Mouse (Mus musculus) midbrain, embryonic 13.5 days (tissue): ENCODE measurements around the gene Rsph10b. TPM values are rescaled to one million over a fixed set of nuclear protein-coding genes. Genes with fewer than 3 reads are reported as not detected.

Experiments used
- ATAC-seq: fragments of 200-750 bp; cut with Nextera tagmentation; 2 replicates; pipeline ENCODE4 v1.8.0; 2017; ENCODE audit warnings: mild to moderate bottlenecking, moderate TSS enrichment, moderate library complexity
- H3K27ac ChIP-seq: fragments of 300-500 bp; sonication (generic); 2 replicates; pipeline ENCODE4 v1.5.1; 2015; ENCODE audit warnings: inconsistent platforms, mild to moderate bottlenecking, moderate library complexity
- H3K27me3 ChIP-seq: fragments of 300-500 bp; sonication (generic); 2 replicates; pipeline ENCODE4 v1.6.1; 2015; ENCODE audit warnings: mild to moderate bottlenecking, inconsistent platforms
- H3K36me3 ChIP-seq: fragments of 300-500 bp; sonication (generic); 2 replicates; pipeline ENCODE4 v1.6.1; 2015; ENCODE audit warnings: mild to moderate bottlenecking, inconsistent platforms
- H3K4me1 ChIP-seq: fragments of 300-500 bp; sonication (generic); replicated peaks from 2 replicates; pipeline ENCODE4 v1.6.1; 2015; ENCODE audit warnings: inconsistent platforms
- H3K4me2 ChIP-seq: fragments of 300-500 bp; sonication (generic); replicated peaks from 2 replicates; pipeline ENCODE4 v1.6.1; 2015; ENCODE audit warnings: moderate library complexity, mild to moderate bottlenecking, inconsistent platforms
- H3K4me3 ChIP-seq: fragments of 300-500 bp; sonication (generic); replicated peaks from 2 replicates; pipeline ENCODE4 v1.5.1; 2015; ENCODE audit warnings: mild to moderate bottlenecking, inconsistent platforms
- H3K9ac ChIP-seq: fragments of 300-500 bp; sonication (generic); replicated peaks from 2 replicates; pipeline ENCODE4 v1.6.1; 2015; ENCODE audit warnings: mild to moderate bottlenecking, inconsistent platforms
- H3K9me3 ChIP-seq: fragments of 300-500 bp; sonication (generic); 2 replicates; pipeline ENCODE4 v1.6.1; 2016; ENCODE audit warnings: mild to moderate bottlenecking, inconsistent platforms
- WGBS: fragments of 180-500 bp; shearing (Covaris S2); methylation state at CpG from one replicate; pipeline ENCODE4 v1.1.7; 2015; 5-methylcytosine and 5-hydroxymethylcytosine counted together
- polyA plus RNA-seq: library from polyadenylated mRNA; unstranded; fragments of >200 nt; fragmentation: Nextera tagmentation; extraction: Ambion mirVana; gene quantifications from 2 replicates; pipeline ENCODE4 v1.2.1, GENCODE M21; 2015

Rsph10b gene
- polyA plus RNA-seq, 1 experiment from 2014 or later = 2.4 TPM

DNA sequence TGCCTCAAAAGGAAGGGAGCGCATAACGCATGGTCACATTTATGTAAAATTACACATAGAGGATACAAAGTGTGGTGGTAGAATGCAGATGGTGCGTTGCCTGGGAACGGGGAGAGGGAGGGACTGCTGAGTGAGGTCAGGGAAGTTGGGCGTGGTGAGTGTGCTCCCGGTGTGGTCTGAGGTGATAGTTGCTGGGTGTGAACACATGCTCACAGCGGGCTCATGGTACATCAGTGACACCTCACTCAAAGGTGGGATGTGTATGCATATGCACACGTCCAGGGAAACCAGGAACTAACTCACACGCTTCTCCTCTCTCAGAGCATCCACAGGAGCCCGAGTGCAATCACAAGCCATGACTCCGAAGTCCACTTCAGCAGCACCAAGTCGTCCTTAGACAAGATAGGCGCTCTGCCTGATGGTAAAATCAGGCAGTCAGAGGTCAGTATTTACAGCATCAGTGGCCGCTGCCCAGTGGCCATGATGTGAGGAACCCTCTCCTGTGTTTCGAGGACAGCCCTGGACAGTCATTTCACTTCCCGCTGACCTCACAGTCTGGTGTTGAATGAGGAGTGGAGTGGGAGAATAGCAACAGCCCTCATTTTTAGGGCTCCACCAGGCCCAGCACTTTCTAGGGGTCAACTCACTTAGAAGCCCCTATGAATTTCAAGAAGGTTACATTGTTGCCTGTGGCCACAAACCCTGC is 44.0 kb downstream of the Rsph10b start:
- no peaks in the 10 kb centered on the region for H3K9me3 ChIP-seq
- H3K4me3 ChIP-seq = no peak overlapping the region
- H3K36me3 ChIP-seq = no peaks in the 10 kb centered on the region
- H3K27me3 ChIP-seq = no peaks in the 10 kb centered on the region
- no peak for ATAC-seq
- no peak overlapping the region for H3K9ac ChIP-seq
- H3K4me1 ChIP-seq = peaks cover 4% of the 10 kb centered on the region
- no peak overlapping the region for H3K4me2 ChIP-seq
- 80% methylated on average over 16 of the region's 16 CpGs for WGBS
- no peak overlapping the region for H3K27ac ChIP-seq

DNA sequence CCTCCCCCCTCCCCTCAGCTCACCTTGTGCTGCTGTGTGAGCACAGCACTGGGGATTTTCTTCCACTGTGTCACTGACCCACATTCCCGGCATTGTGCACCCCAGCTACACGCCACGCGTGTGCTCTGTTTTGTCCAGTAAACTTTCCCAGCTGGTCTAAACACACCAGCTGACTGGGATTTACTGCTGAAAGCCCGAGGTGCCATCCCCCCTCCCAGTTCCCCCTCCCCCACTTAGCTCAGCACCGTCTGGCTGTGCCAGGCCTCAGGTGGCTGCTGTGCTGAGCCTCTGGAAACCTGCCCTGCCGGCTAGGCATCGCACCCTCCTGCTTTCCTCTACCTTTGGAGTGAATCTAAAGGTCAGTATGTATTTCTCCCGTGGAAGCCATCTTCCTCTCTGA is 48.0 kb downstream of the Rsph10b start:
- H3K36me3 ChIP-seq = peaks cover 28% of the 10 kb centered on the region
- H3K9me3 ChIP-seq = no peaks in the 10 kb centered on the region
- H3K4me3 ChIP-seq = no peak overlapping the region
- H3K27ac ChIP-seq = no peak overlapping the region
- ATAC-seq = peak; percentile 50
- H3K4me1 ChIP-seq = peaks cover 4% of the 10 kb centered on the region
- WGBS = 28% methylated on average over 9 of the region's 9 CpGs
- no peaks in the 10 kb centered on the region for H3K27me3 ChIP-seq
- H3K4me2 ChIP-seq = no peak overlapping the region
- H3K9ac ChIP-seq = no peak overlapping the region

- Histone ChIP-seq H3K9me3 (no peaks in the 10 kb centered on the region), H3K27me3 (no peaks in the 10 kb centered on the region), H3K4me3 (no peak overlapping the region), H3K36me3 (peaks cover 43% of the 10 kb centered on the region), H3K9ac (no peak overlapping the region), H3K4me1 (peaks cover 4% of the 10 kb centered on the region), H3K27ac (no peak overlapping the region), H3K4me2 (no peak overlapping the region)
- no peak for ATAC-seq
- WGBS = 94% methylated on average over 2 of the region's 2 CpGs
These were observed 49.5 kb downstream of the Rsph10b start for GRCm38 (mm10) chr5:143982361-143982760.

DNA sequence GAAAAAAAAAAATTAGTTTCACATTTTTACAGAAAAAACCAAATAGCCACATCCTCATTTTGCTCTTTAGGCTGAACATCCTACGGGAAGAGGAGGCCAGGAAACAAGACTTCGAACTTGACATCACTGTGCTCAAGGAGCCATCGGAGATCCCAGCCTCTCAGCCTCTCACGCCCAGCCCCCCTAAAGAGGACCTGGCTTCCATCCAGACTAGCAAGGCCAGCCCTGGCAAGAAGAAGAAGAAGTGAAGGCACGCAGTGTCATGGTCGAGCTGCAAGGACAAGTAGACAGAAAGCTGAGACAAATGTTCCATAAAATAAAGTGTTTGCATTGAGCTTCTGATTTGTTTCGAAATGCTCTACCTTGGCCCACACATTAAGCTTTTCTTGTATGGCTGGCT is 52.5 kb downstream of the Rsph10b start:
- no peak overlapping the region for H3K4me3 ChIP-seq
- H3K27me3 ChIP-seq = no peaks in the 10 kb centered on the region
- 88% methylated on average over 7 of the region's 7 CpGs for WGBS
- no peak overlapping the region for H3K9ac ChIP-seq
- H3K27ac ChIP-seq = no peak overlapping the region
- H3K4me2 ChIP-seq = no peak overlapping the region
- H3K36me3 ChIP-seq = peaks cover 73% of the 10 kb centered on the region
- ATAC-seq = no peak
- H3K4me1 ChIP-seq = peaks cover 4% of the 10 kb centered on the region
- no peaks in the 10 kb centered on the region for H3K9me3 ChIP-seq

- H3K4me2 ChIP-seq = no peak overlapping the region
- no peaks in the 10 kb centered on the region for H3K9me3 ChIP-seq
- H3K27me3 ChIP-seq = no peaks in the 10 kb centered on the region
- no peak overlapping the region for H3K9ac ChIP-seq
- no peak overlapping the region for H3K4me3 ChIP-seq
- H3K4me1 ChIP-seq = no peaks in the 10 kb centered on the region
- H3K27ac ChIP-seq = no peak overlapping the region
- ATAC-seq = no peak
- H3K36me3 ChIP-seq = peaks cover 95% of the 10 kb centered on the region
- 99% methylated on average over 3 of the region's 3 CpGs for WGBS
These were observed 54.8 kb downstream of the Rsph10b start for GRCm38 (mm10) chr5:143987596-143987995.

DNA sequence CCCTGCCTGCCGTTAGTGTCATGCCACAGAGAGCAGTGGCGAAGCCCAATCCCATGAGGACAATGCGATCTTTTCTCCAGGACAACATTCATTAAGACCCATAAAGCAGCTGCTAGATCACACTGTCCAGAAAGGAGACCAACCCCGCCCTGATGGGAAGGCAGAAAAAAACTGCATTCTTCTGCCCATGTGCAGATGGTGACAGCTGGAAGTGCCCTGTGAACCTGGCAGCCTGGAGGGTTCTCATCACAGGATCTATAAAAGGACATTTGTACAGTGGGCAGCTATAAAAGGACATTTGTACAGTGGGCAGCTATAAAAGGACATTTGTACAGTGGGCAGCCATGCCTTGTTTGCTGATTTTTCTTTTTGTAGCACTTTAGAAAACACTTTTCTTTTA is 56.2 kb downstream of the Rsph10b start:
- Histone ChIP-seq H3K27ac (no peak overlapping the region), H3K27me3 (no peaks in the 10 kb centered on the region), H3K9me3 (no peaks in the 10 kb centered on the region), H3K36me3 (peaks cover 100% of the 10 kb centered on the region), H3K4me2 (no peak overlapping the region), H3K4me1 (no peaks in the 10 kb centered on the region), H3K4me3 (no peak overlapping the region), H3K9ac (no peak overlapping the region)
- ATAC-seq = no peak
- whole genome bisulfite sequencing = 83% methylated on average over 4 of the region's 4 CpGs

- Histone ChIP-seq H3K27me3 (no peaks in the 10 kb centered on the region), H3K4me1 (no peaks in the 10 kb centered on the region), H3K36me3 (peaks cover 100% of the 10 kb centered on the region), H3K4me3 (no peak overlapping the region), H3K27ac (no peak overlapping the region), H3K9ac (no peak overlapping the region), H3K4me2 (no peak overlapping the region), H3K9me3 (no peaks in the 10 kb centered on the region)
- WGBS = 93% methylated on average over 11 of the region's 11 CpGs
- no peak for ATAC-seq
These were observed 57.3 kb downstream of the Rsph10b start for GRCm38 (mm10) chr5:143990086-143990485.

- Histone ChIP-seq H3K27ac (no peak overlapping the region), H3K4me2 (no peak overlapping the region), H3K4me3 (no peak overlapping the region), H3K27me3 (no peaks in the 10 kb centered on the region), H3K9me3 (no peaks in the 10 kb centered on the region), H3K4me1 (no peaks in the 10 kb centered on the region), H3K9ac (no peak overlapping the region), H3K36me3 (peaks cover 100% of the 10 kb centered on the region)
- WGBS = 90% methylated on average over 10 of the region's 10 CpGs
- no peak for ATAC-seq
These were observed 59.8 kb downstream of the Rsph10b start for GRCm38 (mm10) chr5:143992661-143993060.

- peaks cover 100% of the 10 kb centered on the region for H3K36me3 ChIP-seq
- H3K4me2 ChIP-seq = no peak overlapping the region
- H3K4me3 ChIP-seq = no peak overlapping the region
- 96% methylated on average over 8 of the region's 8 CpGs for WGBS
- H3K9ac ChIP-seq = no peak overlapping the region
- no peaks in the 10 kb centered on the region for H3K4me1 ChIP-seq
- H3K27me3 ChIP-seq = no peaks in the 10 kb centered on the region
- ATAC-seq = no peak
- no peak overlapping the region for H3K27ac ChIP-seq
- no peaks in the 10 kb centered on the region for H3K9me3 ChIP-seq
These were observed 60.4 kb downstream of the Rsph10b start for GRCm38 (mm10) chr5:143993260-143993659.

DNA sequence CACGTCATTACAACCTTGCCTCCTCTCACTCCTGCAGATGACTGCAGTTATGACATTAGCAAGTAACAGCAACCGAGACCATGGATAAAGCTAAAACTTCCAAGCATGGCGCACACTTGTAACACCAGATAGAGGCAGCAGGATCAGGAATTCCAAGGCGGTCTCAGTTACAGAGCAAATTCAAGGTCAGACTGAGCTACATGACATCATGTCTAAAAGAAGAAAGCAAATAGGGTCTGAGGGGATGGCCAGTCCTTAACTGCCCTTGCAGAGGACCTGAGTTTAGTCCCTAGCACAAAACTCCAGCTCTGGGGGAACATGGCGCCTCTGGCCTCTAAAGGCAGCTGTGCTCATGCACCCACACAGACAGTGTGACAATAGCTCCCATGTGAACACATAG is 61.0 kb downstream of the Rsph10b start:
- H3K36me3 ChIP-seq = peaks cover 100% of the 10 kb centered on the region
- no peak for ATAC-seq
- H3K27me3 ChIP-seq = no peaks in the 10 kb centered on the region
- no peak overlapping the region for H3K27ac ChIP-seq
- H3K4me3 ChIP-seq = no peak overlapping the region
- H3K9ac ChIP-seq = no peak overlapping the region
- H3K9me3 ChIP-seq = no peaks in the 10 kb centered on the region
- H3K4me1 ChIP-seq = no peaks in the 10 kb centered on the region
- WGBS = 93% methylated on average over 5 of the region's 5 CpGs
- no peak overlapping the region for H3K4me2 ChIP-seq

DNA sequence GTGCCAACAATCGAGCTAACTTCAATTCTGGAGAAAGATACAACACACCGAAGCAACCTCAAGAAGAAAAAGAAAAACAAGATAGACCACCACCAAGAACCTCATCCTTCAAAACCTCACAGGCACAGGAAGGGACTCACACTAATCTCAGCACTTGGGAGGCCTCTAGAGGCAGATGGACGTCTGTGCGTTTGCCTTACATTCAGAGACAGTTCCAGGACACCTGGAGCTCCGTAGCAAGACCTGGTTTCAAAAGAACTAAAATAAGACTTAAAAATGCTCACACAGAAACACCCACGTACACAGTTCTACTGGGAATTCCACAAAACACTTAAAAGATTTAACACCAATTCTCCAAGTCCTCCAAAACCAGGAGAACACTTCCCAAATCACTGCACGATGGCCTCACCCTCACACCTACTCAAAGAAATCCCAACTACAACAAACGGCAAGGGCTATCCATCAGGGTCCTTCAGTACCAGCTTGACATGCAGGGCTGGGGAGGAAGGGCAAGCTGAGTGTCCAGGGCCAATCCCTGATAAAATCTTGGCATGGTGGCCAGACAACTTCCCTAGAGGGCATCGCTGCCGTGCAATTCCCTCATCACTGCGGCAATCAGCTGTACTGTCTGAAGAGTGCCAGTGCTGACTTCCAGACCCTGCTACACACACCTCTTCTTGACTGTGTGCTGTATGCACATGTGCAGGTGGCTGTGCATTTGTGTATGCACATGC is 62.0 kb downstream of the Rsph10b start:
- no peak overlapping the region for H3K4me3 ChIP-seq
- no peak overlapping the region for H3K9ac ChIP-seq
- no peak for ATAC-seq
- no peaks in the 10 kb centered on the region for H3K4me1 ChIP-seq
- no peak overlapping the region for H3K4me2 ChIP-seq
- 82% methylated on average over 11 of the region's 11 CpGs for WGBS
- H3K27ac ChIP-seq = no peak overlapping the region
- peaks cover 99% of the 10 kb centered on the region for H3K36me3 ChIP-seq
- H3K9me3 ChIP-seq = no peaks in the 10 kb centered on the region
- no peaks in the 10 kb centered on the region for H3K27me3 ChIP-seq

DNA sequence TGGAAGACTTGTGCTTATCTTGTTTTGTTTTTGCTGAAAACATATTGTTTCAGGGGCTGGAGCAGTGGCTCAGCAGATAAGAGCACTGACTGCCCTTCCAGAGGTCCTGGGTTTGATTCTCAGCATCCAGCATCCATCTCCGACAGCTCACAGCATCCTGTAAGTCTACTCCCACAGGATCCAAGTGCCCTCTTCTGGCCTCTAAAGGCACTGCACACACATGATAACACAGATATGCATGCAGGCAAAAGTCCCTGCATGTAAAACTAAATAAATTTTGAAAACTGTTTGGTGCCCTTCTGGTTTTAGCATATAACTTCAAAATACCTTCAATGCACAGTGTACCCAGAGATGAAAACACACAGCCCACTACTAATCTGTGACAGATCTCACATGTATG is 66.6 kb downstream of the Rsph10b start:
- no peak overlapping the region for H3K4me2 ChIP-seq
- no peaks in the 10 kb centered on the region for H3K27me3 ChIP-seq
- no peak for ATAC-seq
- peaks cover 97% of the 10 kb centered on the region for H3K36me3 ChIP-seq
- H3K4me3 ChIP-seq = no peak overlapping the region
- H3K9ac ChIP-seq = no peak overlapping the region
- H3K4me1 ChIP-seq = no peaks in the 10 kb centered on the region
- 89% methylated on average over 1 of the region's 1 CpGs for WGBS
- H3K27ac ChIP-seq = no peak overlapping the region
- H3K9me3 ChIP-seq = no peaks in the 10 kb centered on the region
